In the genomic region with DNA sequence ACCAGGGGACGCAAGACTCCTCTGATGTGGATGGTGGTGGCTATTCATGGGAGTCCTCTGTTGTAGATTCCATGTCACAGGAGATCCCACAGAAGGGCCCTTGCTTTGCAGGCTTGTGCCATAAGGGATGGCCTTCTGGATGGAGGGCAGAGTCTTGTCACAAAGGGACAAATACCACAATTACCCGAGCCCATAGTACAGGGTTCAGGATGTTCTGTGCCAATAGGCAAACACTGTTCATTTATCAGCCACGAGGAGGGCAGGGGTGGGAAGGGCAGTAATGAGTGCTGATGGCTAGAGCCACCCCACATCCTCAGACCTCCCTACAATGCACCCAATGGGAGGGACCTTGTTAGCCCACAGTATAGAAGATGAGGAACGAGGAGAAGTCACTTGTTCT, we compare ENCODE assay signal across 25 mouse cellular contexts.
A peak's percentile ranks its signal among the peaks of the same experiment; 100 is the strongest.
DNase-seq lines count a peak whose midpoint lies in the region; ATAC-seq and TF ChIP-seq lines count a peak whose summit lies in the region.
"Had no signal": no experiment of that assay in that cellular context is flagged by ENCODE, and none has a peak within 500 bp of the region (broad histone marks: within the 10 kb centered on the region; RNA-seq: fewer than 3 reads in every experiment).

No protein-coding gene starts in this region.

- no peak overlapping the region for H3K4me3 ChIP-seq in embryonic facial prominence, embryonic 13.5 days
- H3K4me3 ChIP-seq in embryonic facial prominence, embryonic 10.5 days = no peak overlapping the region
- H3K4me3 ChIP-seq in midbrain, embryonic 10.5 days = no peak overlapping the region
- H3K4me3 ChIP-seq in midbrain, embryonic 14.5 days (replicated peaks; ENCODE audit: low read depth, low read length) = no peak overlapping the region
- H3K4me3 ChIP-seq in thymus, adult 2 months (ENCODE audit: control insufficient read depth, insufficient read depth, low read length) = no peak overlapping the region
- H3K4me3 ChIP-seq: embryonic facial prominence, embryonic 15.5 days; erythroblast, embryonic 14.5 days; forebrain, embryonic 10.5 days; forebrain, embryonic 12.5 days had no signal

- peaks cover 5% of the 10 kb centered on the region; the same call in 1 of the 2 replicates for H3K36me3 ChIP-seq in embryonic facial prominence, embryonic 13.5 days
- peaks cover 26% of the 10 kb centered on the region for H3K36me3 ChIP-seq in embryonic facial prominence, embryonic 10.5 days (replicated peaks)
- H3K36me3 ChIP-seq in midbrain, embryonic 10.5 days = peaks cover 78% of the 10 kb centered on the region
- H3K36me3 ChIP-seq in midbrain, embryonic 14.5 days (ENCODE audit: control insufficient read depth, insufficient read depth, low read length) = no peaks in the 10 kb centered on the region
- no peaks in the 10 kb centered on the region for H3K36me3 ChIP-seq in thymus, adult 2 months (ENCODE audit: control insufficient read depth, insufficient read depth, low read length)
- H3K36me3 ChIP-seq: embryonic facial prominence, embryonic 15.5 days had no signal

- ATAC-seq in embryonic facial prominence, embryonic 13.5 days (ENCODE audit: insufficient number of reproducible peaks, insufficient read depth, low FRiP score, low TSS enrichment, low read depth) = no peak
- ATAC-seq in midbrain, embryonic 14.5 days (ENCODE audit: low FRiP score, low TSS enrichment) = no peak
- ATAC-seq: activated CD4-positive, CD25-positive, alpha-beta regulatory T cell, adult 4 months; CD4-positive, CD25-positive, alpha-beta regulatory T cell, adult 4 months; forebrain, embryonic 14.5 days; forebrain, embryonic 16.5 days; Patski had no signal

- peak overlapping the region; percentile 13; the same call in 1 of the 2 replicates for H3K27ac ChIP-seq in embryonic facial prominence, embryonic 13.5 days
- H3K27ac ChIP-seq in embryonic facial prominence, embryonic 10.5 days (replicated peaks) = no peak overlapping the region
- H3K27ac ChIP-seq in midbrain, embryonic 10.5 days (replicated peaks) = 0 out of 2 replicates have a peak overlapping the region, but pooled peaks have one; percentile 28
- no peak overlapping the region for H3K27ac ChIP-seq in midbrain, embryonic 14.5 days (replicated peaks; ENCODE audit: low read depth, low read length)
- H3K27ac ChIP-seq in thymus, adult 2 months (ENCODE audit: control insufficient read depth, insufficient read depth, low read length) = peak overlapping the region; percentile 41; the same call in 1 of the 2 replicates
- H3K27ac ChIP-seq: embryonic facial prominence, embryonic 15.5 days; forebrain, embryonic 12.5 days had no signal

- no peak overlapping the region for H3K9ac ChIP-seq in embryonic facial prominence, embryonic 13.5 days
- H3K9ac ChIP-seq in midbrain, embryonic 14.5 days (replicated peaks; ENCODE audit: low read length) = no peak overlapping the region
- H3K9ac ChIP-seq: embryonic facial prominence, embryonic 15.5 days; forebrain, embryonic 12.5 days had no signal

- H3K4me2 ChIP-seq in embryonic facial prominence, embryonic 13.5 days = no peak overlapping the region
- no peak overlapping the region for H3K4me2 ChIP-seq in midbrain, embryonic 14.5 days (ENCODE audit: low read length)
- H3K4me2 ChIP-seq: embryonic facial prominence, embryonic 15.5 days; forebrain, embryonic 12.5 days had no signal

- no peak for DNase-seq in embryonic facial prominence, embryonic 10.5 days (ENCODE audit: low spot score)
- DNase-seq in midbrain, embryonic 10.5 days (ENCODE audit: low spot score) = no peak
- DNase-seq in midbrain, embryonic 14.5 days = no peak
- no peak for DNase-seq in thymus, adult 2 months
- DNase-seq in thymus, postnatal 0 days (ENCODE audit: low spot score) = no peak
- DNase-seq: adrenal gland, adult 8-10 months; adrenal gland, postnatal 14 days; adrenal gland, postnatal 36 days; B cell, adult 2 months; cerebellum, adult 11-12 months; cerebellum, adult 2 months; cerebellum, adult 9-10 months; cerebellum, postnatal 10 days; cerebellum, postnatal 25 days had no signal

- no peak for TF ChIP-seq CTCF in thymus, adult 2 months (IDR thresholded peaks at IDR 0.05; ENCODE audit: borderline replicate concordance, control insufficient read depth, extremely low read depth, insufficient read depth, low read length, poor library complexity)

- peaks cover 11% of the 10 kb centered on the region for H3K4me1 ChIP-seq in embryonic facial prominence, embryonic 13.5 days
- peaks cover 10% of the 10 kb centered on the region; the same call in 1 of the 2 replicates for H3K4me1 ChIP-seq in embryonic facial prominence, embryonic 10.5 days
- peaks cover 6% of the 10 kb centered on the region for H3K4me1 ChIP-seq in midbrain, embryonic 10.5 days
- H3K4me1 ChIP-seq in midbrain, embryonic 14.5 days (ENCODE audit: control insufficient read depth, insufficient read depth, low read length) = no peaks in the 10 kb centered on the region
- H3K4me1 ChIP-seq in thymus, adult 2 months (replicated peaks; ENCODE audit: control insufficient read depth, insufficient read depth, low read length) = peaks cover 24% of the 10 kb centered on the region

- no peaks in the 10 kb centered on the region for H3K9me3 ChIP-seq in embryonic facial prominence, embryonic 13.5 days
- no peaks in the 10 kb centered on the region for H3K9me3 ChIP-seq in embryonic facial prominence, embryonic 10.5 days
- H3K9me3 ChIP-seq in midbrain, embryonic 10.5 days (replicated peaks) = no peaks in the 10 kb centered on the region; the same call in 1 of the 2 replicates
- no peaks in the 10 kb centered on the region for H3K9me3 ChIP-seq in midbrain, embryonic 14.5 days (ENCODE audit: control insufficient read depth, low read length)
- H3K9me3 ChIP-seq: embryonic facial prominence, embryonic 15.5 days; forebrain, embryonic 10.5 days; forebrain, embryonic 12.5 days; G1E had no signal

- 80% methylated on average over 4 of the region's 4 CpGs for WGBS in embryonic facial prominence, embryonic 13.5 days
- 81% methylated on average over 4 of the region's 4 CpGs for WGBS in embryonic facial prominence, embryonic 10.5 days
- WGBS in midbrain, embryonic 10.5 days = 93% methylated on average over 4 of the region's 4 CpGs
- 87% methylated on average over 4 of the region's 4 CpGs for whole genome bisulfite sequencing in midbrain, embryonic 14.5 days
- 56% methylated on average over 4 of the region's 4 CpGs for WGBS in thymus, adult 2 months

- H3K27me3 ChIP-seq in embryonic facial prominence, embryonic 13.5 days = no peaks in the 10 kb centered on the region
- no peaks in the 10 kb centered on the region for H3K27me3 ChIP-seq in embryonic facial prominence, embryonic 10.5 days (replicated peaks; ENCODE audit: low read depth, poor library complexity, severe bottlenecking)
- no peaks in the 10 kb centered on the region for H3K27me3 ChIP-seq in midbrain, embryonic 10.5 days (ENCODE audit: low read depth, poor library complexity, severe bottlenecking)
- no peaks in the 10 kb centered on the region for H3K27me3 ChIP-seq in midbrain, embryonic 14.5 days (ENCODE audit: control insufficient read depth, insufficient read depth, low read length)
- H3K27me3 ChIP-seq in thymus, adult 2 months (ENCODE audit: control insufficient read depth, insufficient read depth, low read length) = no peaks in the 10 kb centered on the region
- H3K27me3 ChIP-seq: embryonic facial prominence, embryonic 15.5 days; forebrain, embryonic 12.5 days; Patski had no signal

- no peak for TF ChIP-seq POLR2A in thymus, adult 2 months (IDR thresholded peaks at IDR 0.05; ENCODE audit: control insufficient read depth, extremely low read depth, insufficient read depth, low read length, poor library complexity)

Comparison
In these comparisons a context has a peak if more than half of its experiments do, and no peak if none do; other contexts are left out.
1. H3K27ac ChIP-seq: peak in embryonic facial prominence, embryonic 13.5 days (single experiment), midbrain, embryonic 10.5 days (single experiment) and thymus, adult 2 months (single experiment); none in embryonic facial prominence, embryonic 10.5 days (single experiment) and midbrain, embryonic 14.5 days (single experiment).